Mouse (Mus musculus) ES-E14 (cell line): ENCODE results near the gene Klhl22.

ENCODE experiments used
- CHD2 ChIP-seq: IDR thresholded peaks from 2 replicates; pipeline ENCODE4 v1.6.1; 2014; ENCODE audit warnings: mild to moderate bottlenecking, low read depth, low read length, inconsistent platforms
- MAFK ChIP-seq: IDR thresholded peaks from 2 replicates; pipeline ENCODE4 v1.6.1; 2014; ENCODE audit warnings: mild to moderate bottlenecking, low read depth, low read length, inconsistent platforms; ENCODE audit not compliant: insufficient read depth

GRCm38 (mm10) chr16:17828229-17828628, 68.8 kb downstream of the Klhl22 start:
- TF ChIP-seq MAFK: no peak
- no peak for TF ChIP-seq CHD2
